Mouse (Mus musculus): ENCODE measurements around the gene Cbx4. TPM values are rescaled to one million over a fixed set of nuclear protein-coding genes. Genes with fewer than 3 reads are reported as not detected.

The Cbx4 gene
- 15.3 and 15.5 TPM in 2 replicates for total RNA-seq (2015)
- 18.0 and 18.4 TPM in 2 replicates for total RNA-seq (2017)

GRCm38 (mm10) chr11:119086144-119086971 is at the start of gene Cbx4:
Gene Cbx4 (minus strand): TSS chr11:119086221.
- peak; percentile 66 for ATAC-seq (ENCODE audit: poor library complexity, severe bottlenecking)

GRCm38 (mm10) chr11:119134586-119134985 is 48.6 kb upstream of the Cbx4 start:
- no peak for ATAC-seq (ENCODE audit: poor library complexity, severe bottlenecking)

- peak; percentile 37 for ATAC-seq (ENCODE audit: poor library complexity, severe bottlenecking)
Observed at GRCm38 (mm10) chr11:119133437-119134221, 47.6 kb upstream of the Cbx4 start.

GRCm38 (mm10) chr11:119132198-119133035 is 46.4 kb upstream of the Cbx4 start:
- ATAC-seq (ENCODE audit: poor library complexity, severe bottlenecking) = no peak

DNA sequence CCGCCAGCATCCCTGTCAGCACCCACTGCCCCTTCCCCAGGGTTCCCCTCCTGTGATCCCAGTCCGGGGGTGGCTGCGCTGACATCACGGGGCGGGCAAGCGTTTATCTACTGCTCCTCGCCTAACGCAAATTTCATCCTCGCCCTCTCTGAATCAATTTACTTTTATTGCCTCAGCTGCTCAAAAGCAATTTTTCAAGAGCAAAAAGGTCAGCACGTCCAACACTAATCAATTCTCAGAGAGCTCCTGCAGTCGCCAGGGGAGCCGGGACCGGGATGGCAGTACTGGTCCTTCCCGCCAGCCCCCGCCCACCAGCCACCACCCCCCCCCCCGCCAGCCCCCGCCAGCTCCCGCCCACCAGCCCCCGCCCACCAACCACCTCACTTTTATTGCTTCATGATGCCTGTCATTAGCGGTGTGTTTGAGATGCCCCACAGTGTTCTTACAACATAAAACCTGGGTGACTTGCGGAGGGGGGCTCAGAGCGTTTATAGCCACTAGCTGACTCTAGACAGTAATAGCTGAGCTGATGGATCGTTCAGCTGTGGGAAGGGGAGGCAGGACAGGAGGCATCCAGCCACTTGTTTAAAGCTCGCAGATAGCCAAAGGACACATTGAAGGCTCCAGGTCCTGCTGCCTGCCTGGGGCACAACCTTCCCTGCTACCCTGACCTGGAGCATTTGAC is 44.2 kb upstream of the Cbx4 start:
- no peak for ATAC-seq (ENCODE audit: poor library complexity, severe bottlenecking)

DNA sequence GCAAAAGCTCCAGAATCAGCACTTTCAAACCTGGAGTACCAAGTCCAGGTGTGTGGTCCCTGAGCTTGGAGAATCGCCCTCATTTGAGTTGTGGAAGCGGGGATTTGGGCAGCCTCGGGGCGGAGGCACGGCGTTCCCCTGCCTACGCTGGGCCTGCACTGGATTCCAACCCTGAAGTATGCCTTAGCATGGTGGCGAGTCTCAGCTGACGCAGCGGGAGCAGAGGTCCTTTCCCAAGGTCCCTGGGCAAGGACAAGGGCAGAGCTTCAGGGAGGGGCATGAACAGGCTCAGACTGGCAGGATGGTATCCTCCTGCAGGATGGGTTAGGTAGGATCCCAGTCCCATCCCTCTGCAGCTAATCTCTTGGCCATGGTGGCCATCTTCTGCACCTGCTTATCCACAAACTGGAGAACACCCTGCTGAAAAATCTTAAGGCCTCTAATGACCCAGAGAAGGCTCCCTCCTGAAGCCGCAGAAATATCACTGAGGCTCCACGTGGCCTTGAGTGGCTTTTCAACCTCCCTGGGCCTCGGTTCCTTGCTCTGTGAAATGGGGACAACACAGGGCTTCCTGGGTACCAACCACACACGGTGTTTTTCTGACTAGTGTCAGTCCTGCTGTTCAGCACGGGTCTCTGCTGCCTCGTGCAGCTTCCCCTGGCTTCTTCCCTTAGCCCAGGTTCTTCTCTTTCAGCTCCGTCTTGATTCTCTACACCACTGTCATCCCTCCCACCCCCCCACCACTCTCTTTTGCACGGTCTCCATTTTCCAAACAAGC is 43.4 kb upstream of the Cbx4 start:
- ATAC-seq (ENCODE audit: poor library complexity, severe bottlenecking) = no peak

- no peak for ATAC-seq (ENCODE audit: poor library complexity, severe bottlenecking)
Observed at GRCm38 (mm10) chr11:119128668-119129280, 42.8 kb upstream of the Cbx4 start.

- ATAC-seq (ENCODE audit: poor library complexity, severe bottlenecking) = peak; percentile 56
Observed at GRCm38 (mm10) chr11:119127686-119128473, 41.9 kb upstream of the Cbx4 start.

DNA sequence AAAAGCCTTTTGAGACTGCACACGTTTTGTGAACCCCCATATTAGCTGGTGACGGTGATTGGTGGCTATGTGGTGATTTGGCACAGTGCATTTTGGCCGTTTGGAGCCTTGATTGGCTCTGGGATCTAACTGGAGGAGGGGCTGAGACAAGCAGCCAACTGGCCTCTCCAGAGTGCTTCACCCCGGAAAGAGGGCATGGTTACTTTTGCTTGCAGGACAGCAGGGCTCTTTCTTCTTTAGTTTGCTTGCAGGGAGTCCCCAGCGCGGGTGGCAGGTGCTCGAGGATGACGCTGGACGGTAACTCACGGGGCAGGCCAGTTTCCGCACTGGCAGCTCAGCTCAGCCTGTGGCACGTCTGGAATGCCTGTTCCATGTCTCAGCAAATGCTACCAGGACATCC is 41.1 kb upstream of the Cbx4 start:
- ATAC-seq (ENCODE audit: poor library complexity, severe bottlenecking) = no peak

DNA sequence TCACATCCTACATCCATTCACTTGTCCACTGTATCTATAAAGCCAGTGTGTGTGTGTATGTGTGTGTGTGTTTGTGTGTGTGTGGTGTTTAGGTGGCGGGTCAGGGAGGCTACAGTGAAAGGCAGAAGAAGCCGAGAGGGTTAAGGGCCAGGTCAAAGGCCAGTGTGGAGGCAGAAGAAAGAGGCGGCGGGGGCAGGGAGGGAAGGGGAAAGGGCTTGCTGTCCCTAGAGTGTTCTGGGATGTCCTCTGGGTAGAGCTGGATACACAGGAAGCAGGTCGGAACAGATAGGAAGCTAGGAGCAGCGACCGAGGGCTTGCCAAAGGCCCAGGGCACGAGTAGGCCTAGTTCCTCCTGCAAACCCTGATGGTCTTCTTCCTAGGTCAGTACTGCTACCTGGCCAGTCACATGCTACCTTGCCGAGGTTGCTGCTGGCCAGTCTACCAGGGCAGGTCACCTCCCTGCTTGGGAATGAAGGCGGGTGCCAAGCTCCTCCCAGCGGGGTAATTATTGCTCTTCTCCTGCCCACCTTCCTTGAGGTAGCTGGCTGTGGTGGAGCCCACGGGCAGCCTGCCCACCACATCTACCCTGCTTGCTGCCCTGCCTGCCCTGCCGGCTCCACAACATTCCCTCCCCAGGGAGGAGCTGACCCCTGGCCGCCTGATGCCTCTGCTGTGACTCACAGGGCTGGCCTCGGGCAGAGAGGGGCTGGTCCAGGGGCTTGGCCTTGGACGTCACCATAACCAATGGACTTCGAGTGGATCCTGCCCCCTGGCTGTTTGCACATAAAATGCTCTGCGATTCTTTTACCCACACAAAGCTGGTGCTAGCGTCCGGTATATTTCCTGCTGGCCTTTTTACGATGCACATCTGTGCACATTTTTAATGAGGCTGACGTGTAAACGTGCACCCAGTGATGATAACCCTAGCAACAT is 40.2 kb upstream of the Cbx4 start:
- ATAC-seq (ENCODE audit: poor library complexity, severe bottlenecking) = peak; percentile 54

DNA sequence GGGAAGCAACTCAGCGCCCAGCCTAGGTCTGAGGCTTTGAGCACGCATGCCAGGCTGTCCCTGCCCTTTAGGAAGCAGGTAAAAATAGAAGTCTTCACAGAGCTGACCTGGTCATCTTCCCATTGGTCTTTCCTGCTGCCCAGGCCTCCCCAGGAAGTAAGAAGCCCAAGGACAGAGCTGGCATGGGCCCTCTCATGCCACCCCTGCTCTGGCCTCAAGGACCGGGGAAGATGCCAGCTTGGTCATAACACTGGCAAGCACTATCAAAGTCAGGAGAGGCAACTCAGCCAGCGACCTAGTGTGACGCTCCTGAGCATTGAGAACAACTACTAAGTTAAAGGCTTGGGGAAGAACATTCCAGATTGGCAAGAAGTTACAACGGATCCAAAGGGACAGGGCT is 38.5 kb upstream of the Cbx4 start:
- no peak for ATAC-seq (ENCODE audit: poor library complexity, severe bottlenecking)

DNA sequence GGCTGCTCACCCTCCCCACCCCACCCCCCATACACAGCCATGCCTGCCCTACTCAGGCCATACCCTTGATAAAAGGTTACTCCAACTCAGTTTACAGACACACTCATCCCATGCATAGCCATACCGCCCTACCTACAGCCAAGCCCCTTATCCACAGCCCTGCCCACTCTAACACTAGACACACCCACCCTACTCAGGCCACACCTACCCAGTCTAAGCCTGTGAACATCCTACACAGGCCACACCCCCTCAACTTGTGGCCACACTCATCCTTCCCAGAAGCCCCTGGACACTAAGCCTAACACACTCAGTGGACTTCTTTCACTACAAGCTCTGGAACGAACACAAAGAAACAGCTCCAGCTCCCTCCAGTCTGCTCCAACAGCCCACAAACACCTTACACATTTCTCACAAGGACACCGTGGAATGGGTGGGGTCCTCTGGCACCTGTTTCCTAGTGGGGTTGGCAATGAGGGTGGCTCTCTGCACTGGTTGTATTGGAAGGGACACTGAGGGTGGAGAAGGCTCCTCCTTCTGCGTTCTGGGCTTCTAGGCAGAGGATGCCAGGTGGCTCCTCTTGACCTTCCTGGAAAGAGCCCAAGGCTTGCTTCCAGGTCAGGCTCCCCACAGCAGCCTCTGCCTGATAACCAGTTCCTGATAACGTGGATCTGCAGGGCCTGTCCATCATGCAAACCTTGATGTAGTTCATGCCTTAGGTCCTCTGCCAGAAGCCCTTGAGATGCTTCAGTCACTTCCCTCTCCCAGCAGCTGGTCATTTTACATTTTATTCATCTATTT is 37.7 kb upstream of the Cbx4 start:
- no peak for ATAC-seq (ENCODE audit: poor library complexity, severe bottlenecking)

- ATAC-seq (ENCODE audit: poor library complexity, severe bottlenecking) = peak; percentile 88
Observed at GRCm38 (mm10) chr11:119122396-119122795, 36.4 kb upstream of the Cbx4 start.

GRCm38 (mm10) chr11:119118905-119119304 is 32.9 kb upstream of the Cbx4 start:
- no peak for ATAC-seq (ENCODE audit: poor library complexity, severe bottlenecking)

- no peak for ATAC-seq (ENCODE audit: poor library complexity, severe bottlenecking)
Observed at GRCm38 (mm10) chr11:119117945-119118344, 31.9 kb upstream of the Cbx4 start.

GRCm38 (mm10) chr11:119116992-119117391 is 31.0 kb upstream of the Cbx4 start:
- no peak for ATAC-seq (ENCODE audit: poor library complexity, severe bottlenecking)

- no peak for ATAC-seq (ENCODE audit: poor library complexity, severe bottlenecking)
Observed at GRCm38 (mm10) chr11:119112721-119113120, 26.7 kb upstream of the Cbx4 start.

Data from megakaryocyte, adult 5-6 weeks (primary cell).